22 mouse cellular contexts compared by ENCODE assay signal in the genomic region with DNA sequence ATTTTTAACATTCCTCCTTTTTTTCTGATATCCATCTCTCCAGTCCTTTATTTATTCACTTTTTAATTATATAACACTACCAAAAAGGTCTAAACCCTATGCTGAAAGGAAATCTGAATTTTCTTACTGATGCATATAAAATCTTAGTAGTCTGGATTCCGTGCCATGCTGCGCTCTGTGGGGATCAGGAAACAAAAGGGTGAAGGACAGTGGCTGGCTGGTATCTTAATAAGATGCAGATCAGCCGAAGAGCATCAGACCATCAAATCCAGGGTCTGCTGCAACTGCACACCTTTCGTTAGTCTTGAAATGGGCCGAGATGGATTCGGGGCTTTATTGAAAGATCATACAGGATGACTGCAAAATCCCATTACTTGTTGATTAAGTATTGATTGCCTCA.
DNase-seq lines count a peak whose midpoint lies in the region; ATAC-seq and TF ChIP-seq lines count a peak whose summit lies in the region.
"Had no signal": no experiment of that assay in that cellular context is flagged by ENCODE, and none has a peak within 500 bp of the region (broad histone marks: within the 10 kb centered on the region; RNA-seq: fewer than 3 reads in every experiment).

No protein-coding gene starts in this region.

- H3K4me1 ChIP-seq in hindbrain, embryonic 12.5 days, result peaks cover 6% of the 10 kb centered on the region
- H3K4me1 ChIP-seq in hindbrain, postnatal 0 days (ENCODE audit: insufficient read depth, low read length), result no peaks in the 10 kb centered on the region
- peaks cover 7% of the 10 kb centered on the region; the same call in 1 of the 2 replicates for H3K4me1 ChIP-seq in midbrain, embryonic 14.5 days (ENCODE audit: control insufficient read depth, insufficient read depth, low read length)
- H3K4me1 ChIP-seq in midbrain, embryonic 10.5 days, result peaks cover 14% of the 10 kb centered on the region
- no peaks in the 10 kb centered on the region for H3K4me1 ChIP-seq in hindbrain, embryonic 14.5 days (replicated peaks; ENCODE audit: control insufficient read depth, insufficient read depth, low read length)
- H3K4me1 ChIP-seq: forebrain, embryonic 13.5 days; heart, embryonic 10.5 days; heart, embryonic 13.5 days had no signal

- no peak overlapping the region for H3K9ac ChIP-seq in hindbrain, embryonic 12.5 days
- H3K9ac ChIP-seq in hindbrain, postnatal 0 days (replicated peaks; ENCODE audit: low read length), result no peak overlapping the region
- H3K9ac ChIP-seq in midbrain, embryonic 14.5 days (replicated peaks; ENCODE audit: low read length), result no peak overlapping the region
- H3K9ac ChIP-seq in hindbrain, embryonic 14.5 days, result no peak overlapping the region
- H3K9ac ChIP-seq: forebrain, embryonic 13.5 days; heart, embryonic 13.5 days had no signal

- H3K27ac ChIP-seq in hindbrain, embryonic 12.5 days, result no peak overlapping the region
- no peak overlapping the region for H3K27ac ChIP-seq in hindbrain, postnatal 0 days
- no peak overlapping the region for H3K27ac ChIP-seq in midbrain, embryonic 14.5 days (replicated peaks; ENCODE audit: low read depth, low read length)
- no peak overlapping the region for H3K27ac ChIP-seq in midbrain, embryonic 10.5 days (replicated peaks)
- H3K27ac ChIP-seq in hindbrain, embryonic 14.5 days, result no peak overlapping the region
- H3K27ac ChIP-seq: forebrain, embryonic 10.5 days; forebrain, embryonic 13.5 days; heart, adult 2 months; heart, embryonic 10.5 days; heart, embryonic 13.5 days had no signal

- 53% methylated on average over 6 of the region's 6 CpGs for WGBS in hindbrain, embryonic 12.5 days
- WGBS in hindbrain, postnatal 0 days, result 59% methylated on average over 6 of the region's 6 CpGs
- WGBS in midbrain, embryonic 14.5 days, result 22% methylated on average over 6 of the region's 6 CpGs
- WGBS in midbrain, embryonic 10.5 days, result 53% methylated on average over 6 of the region's 6 CpGs
- whole genome bisulfite sequencing in hindbrain, embryonic 14.5 days, result 55% methylated on average over 6 of the region's 6 CpGs

- no peaks in the 10 kb centered on the region for H3K27me3 ChIP-seq in hindbrain, embryonic 12.5 days
- H3K27me3 ChIP-seq in hindbrain, postnatal 0 days (ENCODE audit: insufficient read depth, low read length), result no peaks in the 10 kb centered on the region
- H3K27me3 ChIP-seq in midbrain, embryonic 14.5 days (ENCODE audit: control insufficient read depth, insufficient read depth, low read length), result no peaks in the 10 kb centered on the region
- no peaks in the 10 kb centered on the region for H3K27me3 ChIP-seq in midbrain, embryonic 10.5 days (ENCODE audit: low read depth, poor library complexity, severe bottlenecking)
- H3K27me3 ChIP-seq in hindbrain, embryonic 14.5 days (ENCODE audit: control insufficient read depth, insufficient read depth, low read length), result no peaks in the 10 kb centered on the region
- H3K27me3 ChIP-seq: forebrain, embryonic 13.5 days; heart, embryonic 13.5 days had no signal

- TF ChIP-seq CTCF in hindbrain, postnatal 0 days (IDR thresholded peaks at IDR 0.05; ENCODE audit: low read depth), result no peak

- DNase-seq in hindbrain, postnatal 0 days (ENCODE audit: low spot score), result no peak
- DNase-seq in midbrain, embryonic 14.5 days, result peak; percentile 19
- DNase-seq in midbrain, embryonic 10.5 days (ENCODE audit: low spot score), result no peak
- peak; percentile 24 for DNase-seq in hindbrain, embryonic 14.5 days (ENCODE audit: low spot score)
- DNase-seq in ovary, postnatal 10 days (ENCODE audit: low spot score), result no peak
- DNase-seq: adrenal gland, adult 2 months; adrenal gland, postnatal 14 days; cerebellum, adult 18-20 months; cerebellum, adult 9-10 months; cerebellum, postnatal 14 days; gastrocnemius, postnatal 10 days; gastrocnemius, postnatal 36 days; heart, adult 2 months; heart, postnatal 14 days; heart, postnatal 4 days had no signal

- no peak overlapping the region for H3K4me2 ChIP-seq in hindbrain, embryonic 12.5 days (replicated peaks)
- H3K4me2 ChIP-seq in hindbrain, postnatal 0 days (ENCODE audit: low read depth, low read length), result no peak overlapping the region
- no peak overlapping the region for H3K4me2 ChIP-seq in midbrain, embryonic 14.5 days (ENCODE audit: low read length)
- no peak overlapping the region for H3K4me2 ChIP-seq in hindbrain, embryonic 14.5 days (replicated peaks)
- H3K4me2 ChIP-seq: forebrain, embryonic 13.5 days; heart, embryonic 13.5 days had no signal

- 0 out of 2 replicates have a peak, but pooled peaks have one; percentile 66 for ATAC-seq in hindbrain, embryonic 12.5 days (ENCODE audit: low FRiP score)
- ATAC-seq in hindbrain, postnatal 0 days, result no peak
- no peak for ATAC-seq in midbrain, embryonic 14.5 days (ENCODE audit: low FRiP score, low TSS enrichment)
- ATAC-seq in hindbrain, embryonic 14.5 days (ENCODE audit: low FRiP score), result no peak
- ATAC-seq: CD4-positive, CD25-positive, alpha-beta regulatory T cell, adult 4 months; forebrain, embryonic 13.5 days; forebrain, embryonic 16.5 days had no signal

- no peak overlapping the region for H3K4me3 ChIP-seq in hindbrain, embryonic 12.5 days
- H3K4me3 ChIP-seq in hindbrain, postnatal 0 days (ENCODE audit: low read length), result no peak overlapping the region
- no peak overlapping the region for H3K4me3 ChIP-seq in midbrain, embryonic 14.5 days (replicated peaks; ENCODE audit: low read depth, low read length)
- no peak overlapping the region for H3K4me3 ChIP-seq in midbrain, embryonic 10.5 days
- no peak overlapping the region for H3K4me3 ChIP-seq in hindbrain, embryonic 14.5 days (replicated peaks; ENCODE audit: low read length)
- H3K4me3 ChIP-seq: forebrain, embryonic 10.5 days; forebrain, embryonic 13.5 days; heart, adult 2 months; heart, embryonic 10.5 days; heart, embryonic 13.5 days had no signal

- H3K9me3 ChIP-seq in hindbrain, embryonic 12.5 days (replicated peaks), result no peaks in the 10 kb centered on the region
- H3K9me3 ChIP-seq in hindbrain, postnatal 0 days (ENCODE audit: low read length), result no peaks in the 10 kb centered on the region
- H3K9me3 ChIP-seq in midbrain, embryonic 14.5 days (ENCODE audit: control insufficient read depth, low read length), result no peaks in the 10 kb centered on the region
- H3K9me3 ChIP-seq in midbrain, embryonic 10.5 days (replicated peaks), result no peaks in the 10 kb centered on the region
- no peaks in the 10 kb centered on the region for H3K9me3 ChIP-seq in hindbrain, embryonic 14.5 days (ENCODE audit: control insufficient read depth, low read length)
- H3K9me3 ChIP-seq: forebrain, embryonic 10.5 days; forebrain, embryonic 13.5 days; heart, embryonic 10.5 days; heart, embryonic 13.5 days had no signal

- no peaks in the 10 kb centered on the region for H3K36me3 ChIP-seq in hindbrain, embryonic 12.5 days
- no peaks in the 10 kb centered on the region for H3K36me3 ChIP-seq in hindbrain, postnatal 0 days (ENCODE audit: insufficient read depth, low read length)
- no peaks in the 10 kb centered on the region for H3K36me3 ChIP-seq in midbrain, embryonic 14.5 days (ENCODE audit: control insufficient read depth, insufficient read depth, low read length)
- no peaks in the 10 kb centered on the region for H3K36me3 ChIP-seq in midbrain, embryonic 10.5 days
- H3K36me3 ChIP-seq in hindbrain, embryonic 14.5 days (replicated peaks; ENCODE audit: control insufficient read depth, insufficient read depth), result no peaks in the 10 kb centered on the region
- H3K36me3 ChIP-seq: forebrain, embryonic 10.5 days; heart, embryonic 10.5 days; heart, embryonic 13.5 days had no signal

Comparison
In these comparisons a context has a peak if more than half of its experiments do, and no peak if none do; other contexts are left out.
1. DNase-seq: peak in midbrain, embryonic 14.5 days (single experiment) and hindbrain, embryonic 14.5 days (single experiment); none in hindbrain, postnatal 0 days (single experiment), midbrain, embryonic 10.5 days (single experiment) and ovary, postnatal 10 days (single experiment).